8 mouse cellular contexts compared by ENCODE assay signal in the genomic region with DNA sequence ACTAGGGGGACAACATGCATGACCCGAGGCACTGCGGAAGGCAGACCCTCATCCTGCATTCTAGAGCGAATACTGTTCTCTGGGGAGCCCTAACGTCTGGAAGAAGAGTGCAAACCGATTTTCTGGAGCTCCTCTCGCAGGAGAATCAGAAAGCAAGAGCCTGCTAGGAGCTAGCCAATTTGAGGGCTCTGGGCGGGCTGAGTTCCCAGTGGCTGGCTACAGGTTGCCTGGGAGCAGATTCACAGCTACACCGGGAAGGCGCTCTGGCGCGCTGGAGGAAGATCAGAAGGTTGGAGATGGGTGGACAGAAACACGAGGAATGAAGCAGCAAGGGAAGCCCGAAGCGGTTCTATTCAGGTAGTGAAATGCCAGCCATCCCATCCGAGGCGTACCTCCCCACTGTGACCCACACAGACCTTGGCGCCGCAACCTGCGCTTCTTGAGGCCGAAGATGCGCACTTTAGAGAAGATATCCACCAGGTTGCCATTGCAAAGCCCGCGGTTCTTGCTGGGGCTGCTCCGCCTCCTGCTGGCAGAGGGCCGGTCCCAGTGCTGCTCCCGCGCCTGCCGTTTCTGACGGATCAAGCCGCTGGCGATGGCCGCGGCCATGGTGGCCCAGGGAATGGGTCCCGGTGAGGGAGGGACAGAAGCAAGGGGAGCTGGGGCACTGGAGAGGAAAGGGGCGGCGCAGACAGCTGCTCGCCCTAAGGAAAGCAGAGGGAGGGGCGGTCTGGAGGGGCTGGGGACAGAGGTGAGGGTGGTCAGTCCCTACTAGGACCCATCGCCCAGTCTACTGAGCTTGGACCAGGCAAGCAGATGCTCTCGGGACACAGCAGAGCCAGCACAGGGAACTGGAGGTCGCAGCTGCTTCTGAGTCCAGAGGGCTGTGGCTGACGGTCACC.
DNase-seq lines count a peak whose midpoint lies in the region; ATAC-seq and TF ChIP-seq lines count a peak whose summit lies in the region.

No protein-coding gene starts in this region.

- no peak for TF ChIP-seq POLR2A in heart, adult 2 months (IDR thresholded peaks at IDR 0.05; ENCODE audit: insufficient read depth, low read depth, low read length)
- TF ChIP-seq POLR2A in small intestine, adult 2 months (IDR thresholded peaks at IDR 0.05; ENCODE audit: low read depth, low read length) = no peak

- H3K9me3 ChIP-seq in megakaryocyte, embryonic 14.5 days = peaks cover 13% of the 10 kb centered on the region

- no peak for TF ChIP-seq EP300 in heart, adult 2 months (IDR thresholded peaks at IDR 0.05; ENCODE audit: insufficient read depth, low read depth, low read length)

- H3K27ac ChIP-seq in heart, adult 2 months = no peak overlapping the region
- no peak overlapping the region for H3K27ac ChIP-seq in small intestine, adult 2 months (ENCODE audit: insufficient read depth, low read depth, low read length)

- no peaks in the 10 kb centered on the region for H3K79me2 ChIP-seq in heart, adult 2 months (replicated peaks; ENCODE audit: control insufficient read depth, insufficient read depth, low read length)

- no peak overlapping the region for H3K9ac ChIP-seq in heart, adult 2 months (ENCODE audit: low read depth, low read length)

- WGBS in heart, adult 2 months = 2% methylated on average over 41 of the region's 42 CpGs
- 4% methylated on average over 42 of the region's 42 CpGs for WGBS in small intestine, adult 2 months

- H3K27me3 ChIP-seq in megakaryocyte, embryonic 14.5 days (replicated peaks) = peaks cover 12% of the 10 kb centered on the region
- peaks cover 2% of the 10 kb centered on the region; the same call in 1 of the 2 replicates for H3K27me3 ChIP-seq in heart, adult 2 months (ENCODE audit: control insufficient read depth, insufficient read depth, low read length)
- H3K27me3 ChIP-seq in small intestine, adult 2 months (ENCODE audit: control insufficient read depth, insufficient read depth, low read length) = no peaks in the 10 kb centered on the region

- peak; percentile 31 for TF ChIP-seq CTCF in heart, adult 2 months (IDR thresholded peaks at IDR 0.05)
- TF ChIP-seq CTCF in small intestine, adult 2 months (IDR thresholded peaks at IDR 0.05; ENCODE audit: extremely low read depth, insufficient read length, insufficient replicate concordance, low read depth, low read length) = no peak

- H3K4me1 ChIP-seq in megakaryocyte, embryonic 14.5 days = no peaks in the 10 kb centered on the region; the same call in 1 of the 2 replicates
- H3K4me1 ChIP-seq in heart, adult 2 months (ENCODE audit: control insufficient read depth, insufficient read depth, low read length) = no peaks in the 10 kb centered on the region
- H3K4me1 ChIP-seq in small intestine, adult 2 months (ENCODE audit: control insufficient read depth, insufficient read depth, insufficient read length, low read length) = no peaks in the 10 kb centered on the region

- H3K4me3 ChIP-seq in megakaryocyte, embryonic 14.5 days (replicated peaks) = peak overlapping the region; percentile 21
- H3K4me3 ChIP-seq in heart, adult 2 months = no peak overlapping the region
- 0 out of 2 replicates have a peak overlapping the region, but pooled peaks have one; percentile 0 for H3K4me3 ChIP-seq in small intestine, adult 2 months (ENCODE audit: low read depth, low read length)

- intact Hi-C loops in heart, adult 2 months (cut with DNase I) = no loop called here

- no peaks in the 10 kb centered on the region for H3K36me3 ChIP-seq in megakaryocyte, embryonic 14.5 days (replicated peaks; ENCODE audit: low read length)
- H3K36me3 ChIP-seq in heart, adult 2 months (ENCODE audit: control insufficient read depth, insufficient read depth, low read length) = no peaks in the 10 kb centered on the region
- no peaks in the 10 kb centered on the region for H3K36me3 ChIP-seq in small intestine, adult 2 months (ENCODE audit: control insufficient read depth, insufficient read depth, low read length)

- peak; percentile 75 to 79 for DNase-seq in cerebellum, postnatal 25 days
- DNase-seq in heart, adult 2 months = peak; percentile 23 to 24
- peak; percentile 2 for DNase-seq in kidney, postnatal 14 days
- no peak for DNase-seq in urinary bladder, postnatal 10 days (ENCODE audit: low spot score)

- ATAC-seq in megakaryocyte, adult 5-6 weeks (ENCODE audit: poor library complexity, severe bottlenecking) = no peak
- ATAC-seq in megakaryocyte progenitor cell, adult 5-6 weeks (replicated peaks; ENCODE audit: poor library complexity) = 0 out of 2 replicates have a peak, but pooled peaks have one; percentile 23
